Mouse (Mus musculus) megakaryocyte, embryonic 14.5 days (primary cell): ENCODE measurements around the gene Myo1b.

Experiments used
- FLI1 ChIP-seq: IDR thresholded peaks from 2 replicates; pipeline ENCODE4 v1.6.1; 2012; ENCODE audit warnings: low read length, inconsistent platforms, mixed read lengths
- GATA1 ChIP-seq: IDR thresholded peaks from 3 replicates; pipeline ENCODE4 v1.6.1; 2012; ENCODE audit warnings: mixed read lengths, low read length, inconsistent platforms, borderline replicate concordance

GRCm38 (mm10) chr1:51862828-51863421, 52.9 kb downstream of the Myo1b start:
- TF ChIP-seq GATA1 (no peak), FLI1 (no peak)
